Mouse (Mus musculus) neural tube, embryonic 15.5 days (tissue): ENCODE results near the gene Tbkbp1. TPM values are rescaled to one million over a fixed set of nuclear protein-coding genes. Genes with fewer than 3 reads are reported as not detected.

Experiments used
- ATAC-seq: fragments of 200-750 bp; cut with Nextera tagmentation; 2 replicates; pipeline ENCODE4 v1.8.0; 2017; ENCODE audit warnings: mild to moderate bottlenecking, moderate TSS enrichment, moderate library complexity; ENCODE audit not compliant: low FRiP score
- H3K27ac ChIP-seq: fragments of 300-500 bp; sonication (generic); replicated peaks from 2 replicates; pipeline ENCODE4 v1.5.1; 2015; ENCODE audit warnings: mild to moderate bottlenecking, inconsistent platforms
- H3K27me3 ChIP-seq: fragments of 300-500 bp; sonication (generic); replicated peaks from 2 replicates; pipeline ENCODE4 v1.6.1; 2015; ENCODE audit warnings: inconsistent platforms
- H3K36me3 ChIP-seq: fragments of 300-500 bp; sonication (generic); 2 replicates; pipeline ENCODE4 v1.6.1; 2015; ENCODE audit warnings: inconsistent platforms
- H3K4me1 ChIP-seq: fragments of 300-500 bp; sonication (generic); 2 replicates; pipeline ENCODE4 v1.6.1; 2015; ENCODE audit warnings: inconsistent platforms
- H3K4me2 ChIP-seq: fragments of 300-500 bp; sonication (generic); 2 replicates; pipeline ENCODE4 v1.6.1; 2015; ENCODE audit warnings: inconsistent platforms, mild to moderate bottlenecking, moderate library complexity
- H3K4me3 ChIP-seq: fragments of 300-500 bp; sonication (generic); replicated peaks from 2 replicates; pipeline ENCODE4 v1.5.1; 2015; ENCODE audit warnings: mild to moderate bottlenecking, inconsistent platforms
- H3K9ac ChIP-seq: fragments of 300-500 bp; sonication (generic); replicated peaks from 2 replicates; pipeline ENCODE4 v1.6.1; 2015; ENCODE audit warnings: mild to moderate bottlenecking, inconsistent platforms
- H3K9me3 ChIP-seq: fragments of 300-500 bp; sonication (generic); replicated peaks from 2 replicates; pipeline ENCODE4 v1.6.1; 2016; ENCODE audit warnings: inconsistent platforms
- WGBS: fragments of 180-500 bp; shearing (Covaris S2); methylation state at CpG from one replicate; pipeline ENCODE4 v1.1.7; 2015; ENCODE audit warnings: mixed read lengths; 5-methylcytosine and 5-hydroxymethylcytosine counted together
- polyA plus RNA-seq: library from polyadenylated mRNA; unstranded; fragments of >200 nt; fragmentation: Nextera tagmentation; extraction: Ambion mirVana; gene quantifications from 2 replicates; pipeline ENCODE4 v1.2.1, GENCODE M21; 2015

Gene Tbkbp1
- polyA plus RNA-seq, 1 experiment from 2014 or later = 9.5 TPM

- peaks cover 30% of the 10 kb centered on the region for H3K36me3 ChIP-seq
- H3K4me1 ChIP-seq = peaks cover 40% of the 10 kb centered on the region
- H3K9ac ChIP-seq = peak overlapping the region; percentile 82
- H3K27ac ChIP-seq = peak overlapping the region; percentile 96
- peak overlapping the region; percentile 87 for H3K4me2 ChIP-seq
- H3K27me3 ChIP-seq = no peaks in the 10 kb centered on the region
- H3K4me3 ChIP-seq = peak overlapping the region; percentile 95
- under 1% methylated on average over 32 of the region's 74 CpGs for WGBS
- ATAC-seq = peak; percentile 85
- no peaks in the 10 kb centered on the region for H3K9me3 ChIP-seq
Observed at GRCm38 (mm10) chr11:97186947-97187763, 35.9 kb upstream of the Tbkbp1 start.

GRCm38 (mm10) chr11:97185704-97186614, 34.7 kb upstream of the Tbkbp1 start:
- no peaks in the 10 kb centered on the region for H3K27me3 ChIP-seq
- ATAC-seq = no peak
- H3K9me3 ChIP-seq = no peaks in the 10 kb centered on the region
- H3K9ac ChIP-seq = peak overlapping the region; percentile 51
- H3K36me3 ChIP-seq = peaks cover 42% of the 10 kb centered on the region
- peaks cover 40% of the 10 kb centered on the region for H3K4me1 ChIP-seq
- H3K27ac ChIP-seq = no peak overlapping the region
- H3K4me2 ChIP-seq = peak overlapping the region; percentile 87
- 72% methylated on average over 5 of the region's 5 CpGs for WGBS
- H3K4me3 ChIP-seq = peak overlapping the region; percentile 95

DNA sequence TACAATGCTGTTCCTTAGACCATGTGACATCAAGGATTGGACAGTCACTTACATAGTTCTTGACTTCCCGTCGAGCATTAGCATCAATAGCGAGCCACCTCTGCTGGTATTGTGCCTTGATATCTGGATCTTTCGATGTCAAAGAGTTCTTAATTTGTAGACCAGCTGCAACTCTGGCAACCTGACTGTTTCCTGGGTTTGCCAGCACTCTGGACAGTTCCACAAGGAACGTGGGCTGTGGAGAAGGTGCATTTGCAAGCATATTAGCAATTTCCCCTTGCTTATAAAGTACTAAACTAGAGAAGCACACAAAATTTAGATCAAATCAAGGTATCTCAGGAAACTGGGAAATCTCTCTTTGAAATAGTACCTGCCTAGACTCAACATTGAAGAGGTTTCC, 33.6 kb upstream of the Tbkbp1 start:
- no peak for ATAC-seq
- Histone ChIP-seq H3K9ac (no peak overlapping the region), H3K36me3 (peaks cover 52% of the 10 kb centered on the region), H3K27me3 (no peaks in the 10 kb centered on the region), H3K27ac (no peak overlapping the region), H3K4me3 (no peak overlapping the region), H3K4me2 (no peak overlapping the region), H3K4me1 (peaks cover 40% of the 10 kb centered on the region), H3K9me3 (no peaks in the 10 kb centered on the region)
- WGBS = 82% methylated on average over 5 of the region's 5 CpGs

DNA sequence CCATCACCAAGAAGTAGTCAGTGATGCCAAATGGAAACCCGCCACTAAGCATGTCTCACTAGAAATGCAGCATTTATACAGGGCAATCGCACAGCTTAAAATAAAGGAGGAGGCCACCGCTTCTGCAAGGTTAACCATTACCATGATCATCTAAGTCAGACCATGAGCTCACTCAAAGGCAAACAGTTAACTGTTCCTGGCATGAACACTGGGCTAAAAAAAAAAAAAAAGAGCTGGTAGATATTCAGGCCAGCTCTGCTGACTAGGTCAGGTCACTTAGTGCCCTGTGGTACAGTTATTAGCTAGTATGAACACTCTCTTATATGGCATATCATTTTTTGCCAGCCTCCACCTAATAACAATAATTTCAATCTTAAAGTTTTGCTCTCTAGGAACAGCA, 31.2 kb upstream of the Tbkbp1 start:
- H3K4me3 ChIP-seq = no peak overlapping the region
- H3K9me3 ChIP-seq = no peaks in the 10 kb centered on the region
- no peak overlapping the region for H3K9ac ChIP-seq
- no peak overlapping the region for H3K27ac ChIP-seq
- 94% methylated on average over 3 of the region's 3 CpGs for WGBS
- H3K4me2 ChIP-seq = no peak overlapping the region
- peaks cover 74% of the 10 kb centered on the region for H3K36me3 ChIP-seq
- no peak for ATAC-seq
- peaks cover 29% of the 10 kb centered on the region for H3K4me1 ChIP-seq
- H3K27me3 ChIP-seq = no peaks in the 10 kb centered on the region

DNA sequence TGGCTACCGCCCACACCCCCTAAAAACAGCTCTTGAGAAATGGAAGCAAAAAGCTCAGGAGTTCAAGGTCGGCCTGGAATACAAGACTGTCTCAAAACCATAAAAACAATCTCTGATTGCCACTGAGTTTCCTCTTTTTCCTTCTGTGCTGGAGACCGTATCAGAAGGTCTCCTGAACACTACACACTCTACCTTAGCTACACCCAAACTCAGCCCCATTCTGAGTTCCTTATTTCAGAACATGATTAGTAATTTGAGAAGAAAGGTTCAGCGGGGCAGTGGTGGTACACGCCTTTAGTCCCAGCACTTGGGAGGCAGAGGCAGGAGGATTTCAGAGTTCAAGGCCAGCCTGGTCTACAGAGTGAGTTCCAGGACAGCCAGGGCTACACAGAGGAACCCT, 29.8 kb upstream of the Tbkbp1 start:
- H3K4me2 ChIP-seq = no peak overlapping the region
- H3K27ac ChIP-seq = no peak overlapping the region
- H3K36me3 ChIP-seq = peaks cover 86% of the 10 kb centered on the region
- WGBS = 86% methylated on average over 5 of the region's 5 CpGs
- no peaks in the 10 kb centered on the region for H3K9me3 ChIP-seq
- ATAC-seq = no peak
- no peaks in the 10 kb centered on the region for H3K27me3 ChIP-seq
- H3K4me1 ChIP-seq = peaks cover 20% of the 10 kb centered on the region
- no peak overlapping the region for H3K9ac ChIP-seq
- no peak overlapping the region for H3K4me3 ChIP-seq

- Histone ChIP-seq H3K9me3 (no peaks in the 10 kb centered on the region), H3K27ac (no peak overlapping the region), H3K27me3 (no peaks in the 10 kb centered on the region), H3K4me3 (no peak overlapping the region), H3K4me2 (no peak overlapping the region), H3K4me1 (no peaks in the 10 kb centered on the region), H3K36me3 (peaks cover 96% of the 10 kb centered on the region), H3K9ac (no peak overlapping the region)
- ATAC-seq = no peak
- 94% methylated on average over 2 of the region's 2 CpGs for WGBS
Observed at GRCm38 (mm10) chr11:97178198-97178597, 26.9 kb upstream of the Tbkbp1 start.

DNA sequence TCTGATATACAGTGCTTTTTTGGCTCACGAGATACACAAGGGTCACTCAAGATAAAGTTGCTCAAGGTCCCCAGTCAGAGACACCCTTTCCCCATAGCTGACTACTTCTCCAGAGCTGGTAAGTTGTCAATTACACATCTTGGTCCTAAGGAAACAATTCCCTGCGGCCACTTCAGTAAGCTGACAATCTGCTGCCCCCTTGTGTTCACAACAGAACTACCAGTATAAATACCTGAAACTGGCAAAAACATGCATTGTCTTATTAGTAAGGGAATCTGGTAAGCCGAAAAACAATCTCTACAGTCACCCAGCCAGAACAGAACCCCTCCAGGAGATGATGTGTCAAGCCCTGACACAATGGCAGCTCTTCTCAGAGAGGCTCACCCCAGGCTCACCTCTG, 25.6 kb upstream of the Tbkbp1 start:
- Histone ChIP-seq H3K9ac (no peak overlapping the region), H3K4me2 (no peak overlapping the region), H3K27me3 (no peaks in the 10 kb centered on the region), H3K27ac (no peak overlapping the region), H3K4me3 (no peak overlapping the region), H3K36me3 (peaks cover 93% of the 10 kb centered on the region), H3K9me3 (no peaks in the 10 kb centered on the region), H3K4me1 (no peaks in the 10 kb centered on the region)
- 48% methylated on average over 3 of the region's 3 CpGs for WGBS
- ATAC-seq = no peak

DNA sequence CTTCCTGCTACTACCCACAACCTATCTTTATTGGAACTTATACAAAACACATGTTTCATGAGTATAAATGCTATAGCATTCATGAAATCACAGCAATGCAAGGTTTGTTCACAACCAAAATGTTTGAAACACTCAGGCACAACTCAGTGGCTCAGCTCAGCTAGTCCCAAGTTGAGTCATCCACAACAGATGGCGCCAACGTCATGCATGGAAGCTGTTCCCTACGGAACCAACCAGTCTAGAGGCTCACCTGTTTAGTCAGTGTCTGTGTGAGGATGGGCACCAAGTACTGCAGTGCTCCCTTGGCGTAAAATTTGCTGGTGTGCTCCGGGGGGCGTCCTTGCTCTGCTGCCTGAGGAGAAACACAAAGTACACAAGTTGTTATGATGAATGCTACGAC, 24.2 kb upstream of the Tbkbp1 start:
- no peak for ATAC-seq
- H3K9ac ChIP-seq = no peak overlapping the region
- WGBS = 93% methylated on average over 7 of the region's 7 CpGs
- H3K27ac ChIP-seq = no peak overlapping the region
- H3K4me3 ChIP-seq = no peak overlapping the region
- no peaks in the 10 kb centered on the region for H3K27me3 ChIP-seq
- H3K4me2 ChIP-seq = no peak overlapping the region
- no peaks in the 10 kb centered on the region for H3K4me1 ChIP-seq
- H3K9me3 ChIP-seq = no peaks in the 10 kb centered on the region
- peaks cover 93% of the 10 kb centered on the region for H3K36me3 ChIP-seq

DNA sequence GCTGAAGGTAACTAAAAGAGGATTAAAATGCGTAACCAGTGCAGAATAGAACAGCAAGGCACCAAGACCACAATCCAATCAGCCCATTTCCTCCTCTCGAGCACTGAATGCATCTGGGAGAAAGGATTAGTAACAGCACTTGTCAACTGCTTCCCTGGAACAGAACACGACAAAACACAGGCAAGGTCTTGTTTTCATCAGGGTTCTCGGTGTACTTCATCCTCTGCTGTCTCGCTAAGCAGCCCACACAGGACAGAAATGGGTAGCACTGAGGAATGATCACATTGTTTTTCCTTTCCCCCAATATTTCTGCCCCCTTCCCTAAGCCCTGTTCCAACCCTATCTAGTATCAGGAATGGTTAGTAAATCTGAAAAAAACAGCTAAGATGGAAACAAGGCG, 9.0 kb upstream of the Tbkbp1 start:
- no peak overlapping the region for H3K4me3 ChIP-seq
- H3K9ac ChIP-seq = no peak overlapping the region
- no peak for ATAC-seq
- no peak overlapping the region for H3K4me2 ChIP-seq
- H3K27me3 ChIP-seq = no peaks in the 10 kb centered on the region
- WGBS = 68% methylated on average over 6 of the region's 6 CpGs
- H3K27ac ChIP-seq = no peak overlapping the region
- H3K4me1 ChIP-seq = no peaks in the 10 kb centered on the region
- no peaks in the 10 kb centered on the region for H3K9me3 ChIP-seq
- H3K36me3 ChIP-seq = peaks cover 86% of the 10 kb centered on the region

DNA sequence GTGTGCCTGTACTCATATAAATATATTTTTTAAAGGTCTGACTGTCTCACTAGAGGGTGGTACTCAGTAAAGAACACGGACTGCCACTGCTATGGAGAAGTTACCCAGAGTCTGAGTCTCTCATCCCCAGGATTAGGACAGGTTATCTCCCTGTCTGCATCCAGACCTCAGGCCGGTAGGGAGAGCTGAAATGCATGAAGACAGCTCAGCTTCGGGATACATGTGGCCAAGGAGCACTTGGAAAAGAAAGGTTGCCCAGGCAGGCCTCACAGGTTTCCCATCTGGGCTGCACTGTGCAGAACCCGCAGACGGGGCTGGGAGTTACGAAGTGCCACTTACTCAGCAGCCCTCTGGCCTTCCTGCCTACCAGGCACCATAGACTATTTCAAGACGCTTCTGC, 5.7 kb upstream of the Tbkbp1 start:
- no peaks in the 10 kb centered on the region for H3K9me3 ChIP-seq
- no peak overlapping the region for H3K4me2 ChIP-seq
- peaks cover 11% of the 10 kb centered on the region for H3K4me1 ChIP-seq
- peaks cover 57% of the 10 kb centered on the region for H3K36me3 ChIP-seq
- no peak overlapping the region for H3K9ac ChIP-seq
- no peak overlapping the region for H3K4me3 ChIP-seq
- WGBS = 78% methylated on average over 7 of the region's 7 CpGs
- H3K27ac ChIP-seq = peak overlapping the region; percentile 2; the same call in 1 of the 2 replicates
- no peaks in the 10 kb centered on the region for H3K27me3 ChIP-seq
- ATAC-seq = no peak

GRCm38 (mm10) chr11:97152662-97153287, 1.5 kb upstream of the Tbkbp1 start:
- Histone ChIP-seq H3K4me2 (peak overlapping the region; percentile 89), H3K27ac (peak overlapping the region; percentile 96; the same call in 1 of the 2 replicates), H3K4me3 (peak overlapping the region; percentile 78), H3K36me3 (peaks cover 23% of the 10 kb centered on the region), H3K9ac (peak overlapping the region; percentile 87; the same call in 1 of the 2 replicates), H3K27me3 (no peaks in the 10 kb centered on the region), H3K9me3 (no peaks in the 10 kb centered on the region), H3K4me1 (peaks cover 37% of the 10 kb centered on the region)
- 16% methylated on average over 10 of the region's 10 CpGs for WGBS
- ATAC-seq = no peak
